Mouse (Mus musculus): ENCODE data around the gene N4bp2.
"Not testable (repeated sequence)": the region's sequence is repeated elsewhere in the genome, so short reads cannot be mapped to it uniquely, and the experiment has no call there.

The N4bp2 gene

GRCm38 (mm10) chr5:65763916-65764785 is 830 bp downstream of the N4bp2 start:
- DNase-seq (ENCODE audit: low spot score in 2 of 2): peak; percentile 62 to 77

- peak; percentile 86 to 90 for DNase-seq (ENCODE audit: low spot score in 2 of 2)
These were observed 1.7 kb downstream of the N4bp2 start for GRCm38 (mm10) chr5:65764786-65765634.

GRCm38 (mm10) chr5:65765635-65765911 is 2.3 kb downstream of the N4bp2 start:
- no peak for DNase-seq (ENCODE audit: low spot score in 2 of 2)

- no peak for DNase-seq (ENCODE audit: low spot score in 2 of 2)
These were observed 4.7 kb downstream of the N4bp2 start for GRCm38 (mm10) chr5:65768007-65768406.

GRCm38 (mm10) chr5:65770065-65770464 is 6.7 kb downstream of the N4bp2 start:
- no peak for DNase-seq (ENCODE audit: low spot score in 2 of 2)

GRCm38 (mm10) chr5:65770493-65770892 is 7.2 kb downstream of the N4bp2 start:
- DNase-seq (ENCODE audit: low spot score in 2 of 2): no peak

- DNase-seq (ENCODE audit: low spot score in 2 of 2): not testable (repeated sequence)
These were observed 10.6 kb downstream of the N4bp2 start for GRCm38 (mm10) chr5:65773957-65774356.

- DNase-seq (ENCODE audit: low spot score in 2 of 2): no peak
These were observed 12.8 kb downstream of the N4bp2 start for GRCm38 (mm10) chr5:65776166-65776565.

- no peak for DNase-seq (ENCODE audit: low spot score in 2 of 2)
These were observed 13.6 kb downstream of the N4bp2 start for GRCm38 (mm10) chr5:65776907-65777306.

- DNase-seq (ENCODE audit: low spot score in 2 of 2): not testable (repeated sequence)
These were observed 15.7 kb downstream of the N4bp2 start for GRCm38 (mm10) chr5:65778986-65779385.

- no peak for DNase-seq (ENCODE audit: low spot score in 2 of 2)
These were observed 16.2 kb downstream of the N4bp2 start for GRCm38 (mm10) chr5:65779401-65780063.

GRCm38 (mm10) chr5:65781147-65781715 is 17.9 kb downstream of the N4bp2 start:
- DNase-seq (ENCODE audit: low spot score in 2 of 2): no peak

- DNase-seq (ENCODE audit: low spot score in 2 of 2): no peak
These were observed 18.7 kb downstream of the N4bp2 start for GRCm38 (mm10) chr5:65781769-65782715.

- DNase-seq (ENCODE audit: low spot score in 2 of 2): no peak
These were observed 27.4 kb downstream of the N4bp2 start for GRCm38 (mm10) chr5:65790604-65791225.

- DNase-seq (ENCODE audit: low spot score in 2 of 2): no peak
These were observed 30.9 kb downstream of the N4bp2 start for GRCm38 (mm10) chr5:65794202-65794601.

GRCm38 (mm10) chr5:65794702-65795101 is 31.4 kb downstream of the N4bp2 start:
- no peak for DNase-seq (ENCODE audit: low spot score in 2 of 2)

- DNase-seq (ENCODE audit: low spot score in 2 of 2): no peak
These were observed 32.1 kb downstream of the N4bp2 start for GRCm38 (mm10) chr5:65795293-65795993.

- no peak for DNase-seq (ENCODE audit: low spot score in 2 of 2)
These were observed 32.6 kb downstream of the N4bp2 start for GRCm38 (mm10) chr5:65795994-65796298.

GRCm38 (mm10) chr5:65823601-65824133 is 60.3 kb downstream of the N4bp2 start:
- no peak for DNase-seq (ENCODE audit: low spot score in 2 of 2)

- DNase-seq (ENCODE audit: low spot score in 2 of 2): no peak
These were observed 63.2 kb downstream of the N4bp2 start for GRCm38 (mm10) chr5:65826476-65826875.

All from frontal cortex, postnatal 10 days (tissue).